Mouse (Mus musculus) neural tube, embryonic 12.5 days (tissue): ENCODE measurements at regions not wholly inside any gene's neighbourhood (a gene's known extent, or its start where the extent isn't known, plus 50 kb on each side); places are given as distances from the start of the nearest gene placed in this dataset.
A peak's percentile ranks its signal among the peaks of the same experiment; 100 is the strongest.

ENCODE experiments used
- ATAC-seq: fragments of 200-750 bp; cut with Nextera tagmentation; 2 replicates; pipeline ENCODE4 v1.8.0; 2017; ENCODE audit warnings: low read depth, mild to moderate bottlenecking, moderate TSS enrichment, moderate library complexity; ENCODE audit not compliant: low FRiP score
- H3K27ac ChIP-seq: fragments of 300-500 bp; sonication (generic); 2 replicates; pipeline ENCODE4 v1.5.1; 2016
- H3K27me3 ChIP-seq: fragments of 300-500 bp; sonication (generic); replicated peaks from 2 replicates; pipeline ENCODE4 v1.6.1; 2016; ENCODE audit warnings: mild to moderate bottlenecking
- H3K36me3 ChIP-seq: fragments of 300-500 bp; sonication (generic); 2 replicates; pipeline ENCODE4 v1.6.1; 2016; ENCODE audit warnings: mild to moderate bottlenecking
- H3K4me1 ChIP-seq: fragments of 300-500 bp; sonication (generic); 2 replicates; pipeline ENCODE4 v1.6.1; 2016
- H3K4me2 ChIP-seq: fragments of 300-500 bp; sonication (generic); replicated peaks from 2 replicates; pipeline ENCODE4 v1.6.1; 2016; ENCODE audit warnings: mild to moderate bottlenecking
- H3K4me3 ChIP-seq: fragments of 300-500 bp; sonication (generic); 2 replicates; pipeline ENCODE4 v1.5.1; 2016
- H3K9ac ChIP-seq: fragments of 300-500 bp; sonication (generic); 2 replicates; pipeline ENCODE4 v1.6.1; 2016; ENCODE audit warnings: mild to moderate bottlenecking
- H3K9me3 ChIP-seq: fragments of 300-500 bp; sonication (generic); 2 replicates; pipeline ENCODE4 v1.6.1; 2016; ENCODE audit warnings: mild to moderate bottlenecking
- WGBS: fragments of 180-500 bp; shearing (Covaris S2); methylation state at CpG from one replicate; pipeline ENCODE4 v1.1.7; 2016; 5-methylcytosine and 5-hydroxymethylcytosine counted together

DNA sequence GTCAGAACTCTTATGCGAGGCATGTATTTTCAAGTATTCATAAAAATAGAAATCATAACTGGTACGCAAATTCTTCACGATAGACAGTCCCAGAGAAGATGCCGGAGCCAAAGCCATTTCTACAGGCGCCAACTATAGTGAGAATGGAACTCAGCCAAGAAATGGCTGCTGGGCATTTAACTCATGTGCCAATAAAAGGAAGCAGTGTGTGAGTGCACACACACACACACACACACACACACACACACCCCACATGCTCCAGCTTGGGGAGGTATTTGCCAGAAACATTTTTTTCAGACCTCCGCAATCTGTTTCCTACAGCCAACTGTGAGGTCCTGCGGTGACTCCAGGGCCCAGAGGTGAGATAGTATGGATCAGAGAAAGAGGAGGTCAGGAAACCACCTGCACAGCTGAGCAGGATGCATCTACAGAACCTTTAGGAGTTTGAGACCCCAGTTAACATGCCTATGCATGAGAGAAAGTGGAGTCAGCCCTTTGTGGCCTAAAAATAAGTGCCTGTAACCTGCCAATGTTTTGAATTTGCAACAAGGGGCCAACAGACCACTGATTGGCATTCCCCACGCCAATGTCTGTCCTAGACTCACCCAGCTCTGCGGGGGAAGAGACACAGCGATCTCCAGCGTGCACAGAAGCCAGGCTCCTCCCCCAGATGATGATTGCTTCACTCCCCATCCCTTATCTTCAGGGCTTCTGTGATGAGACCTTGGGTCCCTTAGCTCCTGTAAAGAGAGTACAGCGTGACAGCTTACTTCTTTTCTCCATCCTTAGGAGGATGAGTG lies 262.1 kb upstream of the Sp8 start:
- WGBS, result 79% methylated on average over 12 of the region's 12 CpGs
- Histone ChIP-seq H3K36me3 (no peaks in the 10 kb centered on the region), H3K4me2 (no peak overlapping the region), H3K9me3 (no peaks in the 10 kb centered on the region; the same call in 1 of the 2 replicates), H3K4me3 (no peak overlapping the region), H3K9ac (no peak overlapping the region), H3K27ac (no peak overlapping the region), H3K4me1 (no peaks in the 10 kb centered on the region), H3K27me3 (no peaks in the 10 kb centered on the region)
- 0 out of 2 replicates have a peak, but pooled peaks have one; percentile 33 for ATAC-seq

DNA sequence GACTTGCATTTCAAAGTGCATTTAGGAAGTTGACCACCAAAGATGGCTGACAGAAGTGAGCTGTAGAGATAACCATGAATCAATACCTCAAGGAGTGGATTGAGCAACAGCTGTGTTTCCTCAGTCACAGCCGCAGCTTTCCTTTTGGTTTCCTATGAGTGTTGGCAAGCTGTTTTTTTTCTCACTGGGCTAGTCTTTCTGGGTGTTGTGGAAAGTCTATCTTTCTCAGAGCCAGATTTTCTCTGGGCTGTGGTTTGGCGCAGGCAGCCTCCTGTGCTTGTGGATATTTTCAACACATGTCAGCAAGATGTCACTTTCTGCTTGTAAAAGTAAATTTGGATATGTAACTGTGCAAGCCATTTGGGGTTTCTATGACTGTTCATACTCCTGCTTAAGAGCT lies 268.6 kb upstream of the Sp4 start:
- Histone ChIP-seq H3K9me3 (no peaks in the 10 kb centered on the region), H3K4me1 (peaks cover 1% of the 10 kb centered on the region), H3K4me2 (no peak overlapping the region), H3K9ac (no peak overlapping the region), H3K27ac (no peak overlapping the region), H3K4me3 (no peak overlapping the region), H3K36me3 (no peaks in the 10 kb centered on the region), H3K27me3 (no peaks in the 10 kb centered on the region)
- WGBS, result 88% methylated on average over 2 of the region's 2 CpGs
- no peak for ATAC-seq

DNA sequence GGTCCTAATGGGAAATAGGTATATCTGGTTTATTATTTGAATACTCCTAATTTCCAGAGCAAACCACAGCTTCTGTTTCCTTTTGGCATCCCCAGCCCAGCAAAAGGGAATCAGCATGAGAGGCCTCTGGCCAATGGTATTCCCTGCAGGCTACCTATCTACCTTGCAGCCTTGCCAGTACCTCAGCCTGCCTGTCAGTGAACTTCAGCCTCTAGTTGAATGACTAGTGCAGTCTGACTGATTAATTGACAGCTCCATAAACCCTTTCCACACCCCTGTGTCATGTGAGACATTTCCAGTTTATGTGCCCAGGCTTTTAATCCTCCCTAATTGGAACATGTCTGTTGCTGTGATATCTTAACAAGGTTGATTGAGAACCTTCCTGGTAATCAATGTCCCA lies 265.4 kb upstream of the Sp4 start:
- Histone ChIP-seq H3K27ac (no peak overlapping the region), H3K27me3 (no peaks in the 10 kb centered on the region), H3K4me3 (no peak overlapping the region), H3K9ac (no peak overlapping the region), H3K4me1 (peaks cover 14% of the 10 kb centered on the region), H3K36me3 (no peaks in the 10 kb centered on the region), H3K9me3 (no peaks in the 10 kb centered on the region), H3K4me2 (no peak overlapping the region)
- ATAC-seq, result no peak

DNA sequence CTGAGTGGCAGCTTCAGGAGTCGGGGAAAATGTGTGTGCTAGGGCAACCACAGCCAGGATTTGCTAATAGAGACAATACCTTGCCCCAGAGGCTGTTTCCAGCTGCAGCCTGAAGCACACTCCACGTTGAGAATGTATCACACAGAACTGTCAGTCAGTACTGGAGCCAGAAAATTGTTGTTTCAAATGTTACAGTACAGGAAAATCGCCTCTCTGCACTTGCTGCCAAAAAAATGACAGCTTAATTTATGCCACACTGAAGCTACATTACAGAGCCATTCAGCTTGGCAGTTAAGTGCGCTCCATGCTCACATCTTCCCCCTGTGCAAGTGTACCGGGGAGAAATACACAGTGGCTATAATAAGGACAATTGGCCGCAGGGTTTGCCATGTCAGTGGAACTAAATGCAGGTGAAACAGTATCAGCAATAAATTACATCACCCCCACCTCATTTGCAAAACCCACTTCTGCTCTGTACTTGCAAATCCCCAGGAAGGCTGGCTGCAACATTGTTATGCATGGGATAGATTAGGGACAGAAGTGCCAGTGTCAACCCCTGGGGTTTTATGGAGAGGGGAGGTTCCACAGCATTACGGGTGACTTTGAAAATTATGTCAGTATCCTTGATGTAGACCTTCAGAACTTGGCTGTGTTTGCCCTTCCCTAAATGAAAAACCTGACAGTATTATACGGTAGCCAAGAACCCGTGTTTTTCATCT lies 263.3 kb upstream of the Sp4 start:
- Histone ChIP-seq H3K4me1 (peaks cover 14% of the 10 kb centered on the region), H3K36me3 (no peaks in the 10 kb centered on the region), H3K9me3 (no peaks in the 10 kb centered on the region), H3K9ac (no peak overlapping the region), H3K27ac (no peak overlapping the region), H3K4me2 (0 out of 2 replicates have a peak overlapping the region, but pooled peaks have one; percentile 16), H3K4me3 (no peak overlapping the region), H3K27me3 (no peaks in the 10 kb centered on the region)
- WGBS, result 8% methylated on average over 9 of the region's 9 CpGs
- ATAC-seq, result peak; percentile 78

DNA sequence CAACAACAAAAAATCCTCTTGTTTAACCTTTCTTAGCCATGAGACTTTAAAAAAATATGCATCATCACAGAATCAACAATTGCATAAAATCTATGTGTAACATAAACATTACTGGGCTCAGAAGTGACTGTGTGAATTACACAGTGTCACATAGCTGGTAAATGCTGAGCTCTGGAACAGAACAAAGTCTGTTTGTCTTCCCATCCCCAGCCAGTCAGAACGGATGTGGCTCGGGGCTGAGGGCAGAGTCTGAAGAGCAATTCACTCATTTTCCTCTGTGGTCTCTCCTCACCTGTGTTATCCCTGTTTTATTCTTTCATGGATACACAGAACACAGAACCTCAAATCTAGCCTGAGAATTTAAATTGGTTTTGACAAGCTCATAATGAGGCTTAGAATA lies 261.0 kb upstream of the Sp4 start:
- ATAC-seq, result no peak
- 45% methylated on average over 2 of the region's 2 CpGs for WGBS

DNA sequence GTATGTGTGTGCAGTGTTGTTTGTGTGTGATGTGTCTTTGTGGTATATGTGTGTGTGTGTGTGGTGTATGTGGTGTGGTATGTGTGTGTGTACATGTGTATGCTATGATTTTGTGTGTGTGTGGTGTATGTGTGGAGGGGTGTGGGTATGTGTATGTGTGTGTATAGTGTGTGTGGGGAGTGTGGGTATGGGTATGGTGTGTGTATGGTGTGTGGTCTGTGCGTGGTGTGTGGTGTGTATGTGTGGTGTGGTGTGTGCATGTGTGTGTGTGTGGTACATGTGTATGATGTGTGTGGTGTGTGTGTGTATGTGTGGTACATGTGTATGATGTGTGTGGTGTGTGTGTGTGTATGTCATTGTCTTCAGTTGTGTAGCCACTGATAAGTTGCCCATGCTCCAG lies 247.8 kb upstream of the Sp4 start:
- ATAC-seq, result no peak
- H3K27ac ChIP-seq, result no peak overlapping the region
- WGBS, result 100% methylated on average over 1 of the region's 1 CpGs
- no peak overlapping the region for H3K4me2 ChIP-seq
- H3K27me3 ChIP-seq, result no peaks in the 10 kb centered on the region
- no peaks in the 10 kb centered on the region for H3K4me1 ChIP-seq
- H3K4me3 ChIP-seq, result no peak overlapping the region
- no peaks in the 10 kb centered on the region for H3K36me3 ChIP-seq
- no peak overlapping the region for H3K9ac ChIP-seq
- no peaks in the 10 kb centered on the region for H3K9me3 ChIP-seq

More for the DNA sequence above, 261.0 kb upstream of the Sp4 start:
- no peak overlapping the region for H3K9ac ChIP-seq
- no peak overlapping the region for H3K4me3 ChIP-seq
- peaks cover 14% of the 10 kb centered on the region for H3K4me1 ChIP-seq
- H3K27ac ChIP-seq, result no peak overlapping the region
- no peaks in the 10 kb centered on the region for H3K36me3 ChIP-seq
- no peak overlapping the region for H3K4me2 ChIP-seq
- H3K9me3 ChIP-seq, result no peaks in the 10 kb centered on the region
- H3K27me3 ChIP-seq, result no peaks in the 10 kb centered on the region

GRCm38 (mm10) chr12:118540336-118540735 lies 239.1 kb upstream of the Sp4 start:
- Histone ChIP-seq H3K9me3 (no peaks in the 10 kb centered on the region), H3K27ac (no peak overlapping the region), H3K9ac (no peak overlapping the region), H3K4me1 (no peaks in the 10 kb centered on the region), H3K4me2 (no peak overlapping the region), H3K36me3 (no peaks in the 10 kb centered on the region), H3K4me3 (no peak overlapping the region), H3K27me3 (no peaks in the 10 kb centered on the region)
- WGBS, result 37% methylated on average over 6 of the region's 6 CpGs
- ATAC-seq, result no peak

GRCm38 (mm10) chr12:118530514-118530913 lies 229.3 kb upstream of the Sp4 start:
- Histone ChIP-seq H3K4me2 (peak overlapping the region; percentile 53), H3K27me3 (peaks cover 52% of the 10 kb centered on the region), H3K4me1 (peaks cover 8% of the 10 kb centered on the region), H3K9ac (no peak overlapping the region), H3K4me3 (no peak overlapping the region), H3K36me3 (no peaks in the 10 kb centered on the region), H3K27ac (no peak overlapping the region), H3K9me3 (no peaks in the 10 kb centered on the region)
- 2% methylated on average over 10 of the region's 10 CpGs for WGBS
- no peak for ATAC-seq

- H3K9me3 ChIP-seq, result no peaks in the 10 kb centered on the region
- ATAC-seq, result peak; percentile 46; the same call in 1 of the 2 replicates
- peak overlapping the region; percentile 33; the same call in 1 of the 2 replicates for H3K9ac ChIP-seq
- H3K36me3 ChIP-seq, result no peaks in the 10 kb centered on the region
- H3K4me3 ChIP-seq, result peak overlapping the region; percentile 20; the same call in 1 of the 2 replicates
- peaks cover 8% of the 10 kb centered on the region for H3K4me1 ChIP-seq
- H3K27me3 ChIP-seq, result peaks cover 52% of the 10 kb centered on the region
- H3K27ac ChIP-seq, result no peak overlapping the region
- WGBS, result 2% methylated on average over 36 of the region's 36 CpGs
- peak overlapping the region; percentile 53 for H3K4me2 ChIP-seq
These were observed 228.5 kb upstream of the Sp4 start for GRCm38 (mm10) chr12:118529428-118530361.

DNA sequence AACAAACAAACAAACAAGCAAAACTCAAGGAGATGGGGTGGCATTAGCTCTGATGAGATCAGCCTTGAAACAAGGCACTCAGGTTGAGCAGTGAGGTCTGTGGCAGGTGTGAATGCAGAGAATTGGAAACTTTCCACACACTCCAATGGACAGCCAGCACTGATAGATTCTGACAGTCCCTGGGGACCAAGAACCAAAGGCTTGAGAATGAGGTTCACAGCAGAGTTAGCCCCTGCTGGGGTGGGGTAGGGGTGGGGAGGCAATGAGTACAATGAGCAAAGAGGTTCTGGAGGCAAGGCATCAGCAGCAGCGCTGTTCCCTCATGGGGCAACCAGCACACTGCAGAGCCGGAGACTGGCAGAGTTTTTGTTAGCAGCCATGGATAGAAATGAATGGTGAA lies 220.5 kb upstream of the Sp4 start:
- Histone ChIP-seq H3K9ac (no peak overlapping the region), H3K27ac (no peak overlapping the region), H3K4me1 (no peaks in the 10 kb centered on the region), H3K4me2 (no peak overlapping the region), H3K9me3 (no peaks in the 10 kb centered on the region), H3K36me3 (no peaks in the 10 kb centered on the region), H3K4me3 (no peak overlapping the region), H3K27me3 (peaks cover 1% of the 10 kb centered on the region; the same call in 1 of the 2 replicates)
- no peak for ATAC-seq
- WGBS, result 68% methylated on average over 2 of the region's 2 CpGs

- Histone ChIP-seq H3K27ac (no peak overlapping the region), H3K9me3 (no peaks in the 10 kb centered on the region), H3K27me3 (peaks cover 1% of the 10 kb centered on the region; the same call in 1 of the 2 replicates), H3K9ac (no peak overlapping the region), H3K4me2 (no peak overlapping the region), H3K4me1 (no peaks in the 10 kb centered on the region), H3K4me3 (no peak overlapping the region), H3K36me3 (no peaks in the 10 kb centered on the region)
- WGBS, result 24% methylated on average over 1 of the region's 1 CpGs
- no peak for ATAC-seq
These were observed 220.1 kb upstream of the Sp4 start for GRCm38 (mm10) chr12:118521329-118521728.
